Mouse (Mus musculus) heart, postnatal 36 days (tissue): ENCODE data around the gene Brsk2. TPM values are rescaled to one million over a fixed set of nuclear protein-coding genes. Genes with fewer than 3 reads are reported as not detected.

ENCODE experiments used
- DNase-seq, 2 experiments: peaks; one replicate each; pipeline ENCODE4 v3.0.0; 2021 to 2022
- intact Hi-C: fragments of 180-260 bp; cut with DNase I; formaldehyde crosslinking; loops from one replicate; pipeline ENCODE4 v1.15.1; 2025
- microRNA-seq, 2 experiments: library from miRNA; unstranded; fragments of <30 nt; microRNA quantifications; one replicate each; pipeline ENCODE4 v1.2.0; 2021; ENCODE audit warnings: borderline number of aligned reads in 2 of 2
- total RNA-seq, 2 experiments: library from RNA; stranded (reverse); gene quantifications; 2 replicates each; pipeline ENCODE4 v1.2.3; 2021

The Brsk2 gene
- total RNA-seq, 2 experiments from 2014 or later: 0.19 to 0.25 TPM

GRCm38 (mm10) chr7:142019699-142020098 lies 70.1 kb downstream of the Brsk2 start:
- intact Hi-C loops: no loop called here
- no peak for DNase-seq

GRCm38 (mm10) chr7:142020827-142021226 lies 71.3 kb downstream of the Brsk2 start:
- DNase-seq: no peak
- intact Hi-C loops: no loop called here

- DNase-seq: no peak
- intact Hi-C loops: no loop called here
Observed at GRCm38 (mm10) chr7:142025196-142025595, 75.6 kb downstream of the Brsk2 start.

GRCm38 (mm10) chr7:142025926-142026325 lies 76.4 kb downstream of the Brsk2 start:
- no peak for DNase-seq
- intact Hi-C loops: no loop called here

- DNase-seq: no peak
- intact Hi-C loops: no loop called here
Observed at GRCm38 (mm10) chr7:142030073-142030472, 80.5 kb downstream of the Brsk2 start.

- DNase-seq: peak; percentile 69 to 77
- intact Hi-C loops: no loop called here
Observed at GRCm38 (mm10) chr7:142034198-142034597, 84.6 kb downstream of the Brsk2 start.

GRCm38 (mm10) chr7:142035048-142035811 lies 85.7 kb downstream of the Brsk2 start:
- no peak for DNase-seq
- intact Hi-C loops: loop anchor here (5.0 kb wide), 1 partner anchor 133 kb away; no protein-coding TSS in a partner anchor

GRCm38 (mm10) chr7:142037553-142038170 lies 88.1 kb downstream of the Brsk2 start:
- peak; percentile 58 to 64 for DNase-seq
- intact Hi-C loops: loop anchor here (1.0 to 5.0 kb wide), 2 partner anchors 20 to 135 kb away; no protein-coding TSS in a partner anchor

- intact Hi-C loops: loop anchor here (2.0 kb wide), 1 partner anchor 20 kb away; the partner anchor contains the start of gene Mob2
- peak in 1 of 2 experiments; percentile 40 for DNase-seq
Observed at GRCm38 (mm10) chr7:142040756-142041155, 91.2 kb downstream of the Brsk2 start.

- no peak for DNase-seq
- intact Hi-C loops: no loop called here
Observed at GRCm38 (mm10) chr7:142045344-142045743, 95.8 kb downstream of the Brsk2 start.

- DNase-seq: no peak
- intact Hi-C loops: no loop called here
Observed at GRCm38 (mm10) chr7:142045932-142046331, 96.4 kb downstream of the Brsk2 start.

GRCm38 (mm10) chr7:142050536-142050935 lies 101.0 kb downstream of the Brsk2 start:
- intact Hi-C loops: no loop called here

More at GRCm38 (mm10) chr7:142050536-142050935, 101.0 kb downstream of the Brsk2 start:
- no peak for DNase-seq

Small RNAs within 50 kb of the gene (microRNA-seq; reads per million reads assigned to microRNA genes)
- gene Mir3104: 0 reads per million in 2 experiments

Other genes starting within 250 kb of the Brsk2 start
- not detected for gene Muc5ac, start 160.8 kb upstream of the Brsk2 start, total RNA-seq
- not detected for gene Muc5b, start 110.7 kb upstream of the Brsk2 start, total RNA-seq
- 10 to 100 TPM; 54.6 to 58.0 TPM for gene Tollip, start 31.2 kb upstream of the Brsk2 start, total RNA-seq
- 10 to 100 TPM; 43.6 to 43.8 TPM for gene Mob2, start 111.3 kb downstream of the Brsk2 start, total RNA-seq
- 10 to 100 TPM; 33.2 to 46.2 TPM for gene Dusp8, start 146.1 kb downstream of the Brsk2 start, total RNA-seq
- not detected for gene Gm45618, start 171.0 kb downstream of the Brsk2 start, total RNA-seq
- not detected for gene Gm39115, start 186.3 kb downstream of the Brsk2 start, total RNA-seq
- not detected for gene Gm45337, start 194.9 kb downstream of the Brsk2 start, total RNA-seq
- not detected for gene Gm29735, start 207.4 kb downstream of the Brsk2 start, total RNA-seq
- not detected for gene Gm4553, start 216.0 kb downstream of the Brsk2 start, total RNA-seq
- not detected for gene Krtap5-2, start 226.3 kb downstream of the Brsk2 start, total RNA-seq
- gene Gm10153, start 240.6 kb downstream of the Brsk2 start, total RNA-seq: not detected